Mouse (Mus musculus) neural tube, embryonic 15.5 days (tissue): ENCODE data around the gene Ngfr. TPM values are rescaled to one million over a fixed set of nuclear protein-coding genes. Genes with fewer than 3 reads are reported as not detected.

ENCODE experiments used
- ATAC-seq: fragments of 200-750 bp; cut with Nextera tagmentation; 2 replicates; pipeline ENCODE4 v1.8.0; 2017; ENCODE audit warnings: mild to moderate bottlenecking, moderate TSS enrichment, moderate library complexity; ENCODE audit not compliant: low FRiP score
- H3K27ac ChIP-seq: fragments of 300-500 bp; sonication (generic); replicated peaks from 2 replicates; pipeline ENCODE4 v1.5.1; 2015; ENCODE audit warnings: mild to moderate bottlenecking, inconsistent platforms
- H3K27me3 ChIP-seq: fragments of 300-500 bp; sonication (generic); replicated peaks from 2 replicates; pipeline ENCODE4 v1.6.1; 2015; ENCODE audit warnings: inconsistent platforms
- H3K36me3 ChIP-seq: fragments of 300-500 bp; sonication (generic); 2 replicates; pipeline ENCODE4 v1.6.1; 2015; ENCODE audit warnings: inconsistent platforms
- H3K4me1 ChIP-seq: fragments of 300-500 bp; sonication (generic); 2 replicates; pipeline ENCODE4 v1.6.1; 2015; ENCODE audit warnings: inconsistent platforms
- H3K4me2 ChIP-seq: fragments of 300-500 bp; sonication (generic); 2 replicates; pipeline ENCODE4 v1.6.1; 2015; ENCODE audit warnings: inconsistent platforms, mild to moderate bottlenecking, moderate library complexity
- H3K4me3 ChIP-seq: fragments of 300-500 bp; sonication (generic); replicated peaks from 2 replicates; pipeline ENCODE4 v1.5.1; 2015; ENCODE audit warnings: mild to moderate bottlenecking, inconsistent platforms
- H3K9ac ChIP-seq: fragments of 300-500 bp; sonication (generic); replicated peaks from 2 replicates; pipeline ENCODE4 v1.6.1; 2015; ENCODE audit warnings: mild to moderate bottlenecking, inconsistent platforms
- H3K9me3 ChIP-seq: fragments of 300-500 bp; sonication (generic); replicated peaks from 2 replicates; pipeline ENCODE4 v1.6.1; 2016; ENCODE audit warnings: inconsistent platforms
- WGBS: fragments of 180-500 bp; shearing (Covaris S2); methylation state at CpG from one replicate; pipeline ENCODE4 v1.1.7; 2015; ENCODE audit warnings: mixed read lengths; 5-methylcytosine and 5-hydroxymethylcytosine counted together
- polyA plus RNA-seq: library from polyadenylated mRNA; unstranded; fragments of >200 nt; fragmentation: Nextera tagmentation; extraction: Ambion mirVana; gene quantifications from 2 replicates; pipeline ENCODE4 v1.2.1, GENCODE M21; 2015

Ngfr gene
- polyA plus RNA-seq, 1 experiment from 2014 or later: 69.3 TPM

- ATAC-seq: no peak
- H3K4me3 ChIP-seq: no peak overlapping the region
- WGBS: 26% methylated on average over 13 of the region's 13 CpGs
- H3K4me2 ChIP-seq: no peak overlapping the region
- H3K9me3 ChIP-seq: no peaks in the 10 kb centered on the region
- no peak overlapping the region for H3K9ac ChIP-seq
- H3K27me3 ChIP-seq: peaks cover 18% of the 10 kb centered on the region
- H3K36me3 ChIP-seq: no peaks in the 10 kb centered on the region
- peaks cover 47% of the 10 kb centered on the region for H3K4me1 ChIP-seq
- H3K27ac ChIP-seq: no peak overlapping the region
These were observed 7.2 kb upstream of the Ngfr start for GRCm38 (mm10) chr11:95594686-95595212.

GRCm38 (mm10) chr11:95593501-95593900 lies 6.0 kb upstream of the Ngfr start:
- Histone ChIP-seq H3K9ac (no peak overlapping the region), H3K27ac (no peak overlapping the region), H3K4me2 (no peak overlapping the region), H3K36me3 (no peaks in the 10 kb centered on the region), H3K27me3 (peaks cover 12% of the 10 kb centered on the region), H3K9me3 (no peaks in the 10 kb centered on the region), H3K4me3 (no peak overlapping the region), H3K4me1 (peaks cover 41% of the 10 kb centered on the region)
- no peak for ATAC-seq
- WGBS: 75% methylated on average over 5 of the region's 5 CpGs

- Histone ChIP-seq H3K27me3 (peaks cover 14% of the 10 kb centered on the region), H3K4me2 (no peak overlapping the region), H3K4me1 (peaks cover 34% of the 10 kb centered on the region), H3K36me3 (no peaks in the 10 kb centered on the region), H3K9ac (no peak overlapping the region), H3K4me3 (no peak overlapping the region), H3K27ac (no peak overlapping the region), H3K9me3 (no peaks in the 10 kb centered on the region)
- no peak for ATAC-seq
- WGBS: 100% methylated on average over 1 of the region's 1 CpGs
These were observed 5.2 kb upstream of the Ngfr start for GRCm38 (mm10) chr11:95592691-95593090.

- Histone ChIP-seq H3K4me3 (no peak overlapping the region), H3K9me3 (no peaks in the 10 kb centered on the region), H3K27me3 (peaks cover 32% of the 10 kb centered on the region), H3K4me2 (no peak overlapping the region), H3K9ac (no peak overlapping the region), H3K36me3 (no peaks in the 10 kb centered on the region), H3K4me1 (peaks cover 36% of the 10 kb centered on the region), H3K27ac (no peak overlapping the region)
- 32% methylated on average over 5 of the region's 5 CpGs for WGBS
- ATAC-seq: no peak
These were observed 1.7 kb upstream of the Ngfr start for GRCm38 (mm10) chr11:95589195-95589594.

GRCm38 (mm10) chr11:95586751-95587422 lies 648 bp downstream of the Ngfr start:
- no peaks in the 10 kb centered on the region for H3K36me3 ChIP-seq
- H3K4me3 ChIP-seq: peak overlapping the region; percentile 51
- WGBS: under 1% methylated on average over 27 of the region's 27 CpGs
- H3K9ac ChIP-seq: peak overlapping the region; percentile 59
- H3K4me2 ChIP-seq: peak overlapping the region; percentile 93
- no peaks in the 10 kb centered on the region for H3K9me3 ChIP-seq
- H3K27me3 ChIP-seq: peaks cover 43% of the 10 kb centered on the region
- peak; percentile 43 for ATAC-seq
- H3K27ac ChIP-seq: peak overlapping the region; percentile 72
- peaks cover 43% of the 10 kb centered on the region for H3K4me1 ChIP-seq

GRCm38 (mm10) chr11:95586184-95586583 lies 1.4 kb downstream of the Ngfr start:
- peaks cover 47% of the 10 kb centered on the region for H3K4me1 ChIP-seq
- WGBS: under 1% methylated on average over 25 of the region's 25 CpGs
- ATAC-seq: peak; percentile 29; the same call in 1 of the 2 replicates
- no peaks in the 10 kb centered on the region for H3K36me3 ChIP-seq
- H3K4me3 ChIP-seq: peak overlapping the region; percentile 51
- peaks cover 48% of the 10 kb centered on the region for H3K27me3 ChIP-seq
- H3K9ac ChIP-seq: peak overlapping the region; percentile 59
- peak overlapping the region; percentile 58 for H3K27ac ChIP-seq
- H3K9me3 ChIP-seq: no peaks in the 10 kb centered on the region
- H3K4me2 ChIP-seq: peak overlapping the region; percentile 93

GRCm38 (mm10) chr11:95585684-95586083 lies 1.9 kb downstream of the Ngfr start:
- peaks cover 53% of the 10 kb centered on the region for H3K27me3 ChIP-seq
- no peaks in the 10 kb centered on the region for H3K36me3 ChIP-seq
- ATAC-seq: no peak
- peak overlapping the region; percentile 93 for H3K4me2 ChIP-seq
- 3% methylated on average over 15 of the region's 15 CpGs for WGBS
- H3K9ac ChIP-seq: peak overlapping the region; percentile 59; the same call in 1 of the 2 replicates
- H3K4me1 ChIP-seq: peaks cover 47% of the 10 kb centered on the region
- H3K27ac ChIP-seq: no peak overlapping the region
- no peaks in the 10 kb centered on the region for H3K9me3 ChIP-seq
- H3K4me3 ChIP-seq: peak overlapping the region; percentile 51

GRCm38 (mm10) chr11:95585281-95585680 lies 2.3 kb downstream of the Ngfr start:
- Histone ChIP-seq H3K4me1 (peaks cover 47% of the 10 kb centered on the region), H3K36me3 (no peaks in the 10 kb centered on the region), H3K27me3 (peaks cover 57% of the 10 kb centered on the region), H3K4me3 (peak overlapping the region; percentile 51), H3K9me3 (no peaks in the 10 kb centered on the region), H3K4me2 (peak overlapping the region; percentile 93), H3K9ac (peak overlapping the region; percentile 30), H3K27ac (no peak overlapping the region)
- under 1% methylated on average over 24 of the region's 24 CpGs for WGBS
- ATAC-seq: no peak

- no peak for ATAC-seq
- H3K4me2 ChIP-seq: peak overlapping the region; percentile 93
- peaks cover 51% of the 10 kb centered on the region for H3K4me1 ChIP-seq
- no peaks in the 10 kb centered on the region for H3K36me3 ChIP-seq
- peaks cover 63% of the 10 kb centered on the region for H3K27me3 ChIP-seq
- WGBS: 6% methylated on average over 9 of the region's 9 CpGs
- H3K9me3 ChIP-seq: no peaks in the 10 kb centered on the region
- H3K9ac ChIP-seq: 0 out of 2 replicates have a peak overlapping the region, but pooled peaks have one; percentile 30
- H3K27ac ChIP-seq: no peak overlapping the region
- H3K4me3 ChIP-seq: peak overlapping the region; percentile 51
These were observed 2.9 kb downstream of the Ngfr start for GRCm38 (mm10) chr11:95584651-95585050.

- Histone ChIP-seq H3K27me3 (peaks cover 75% of the 10 kb centered on the region), H3K4me3 (no peak overlapping the region), H3K9ac (no peak overlapping the region), H3K4me2 (no peak overlapping the region), H3K36me3 (no peaks in the 10 kb centered on the region), H3K9me3 (no peaks in the 10 kb centered on the region), H3K4me1 (peaks cover 55% of the 10 kb centered on the region), H3K27ac (no peak overlapping the region)
- ATAC-seq: no peak
- WGBS: 35% methylated on average over 6 of the region's 6 CpGs
These were observed 4.1 kb downstream of the Ngfr start for GRCm38 (mm10) chr11:95583396-95583795.

- Histone ChIP-seq H3K27ac (no peak overlapping the region), H3K27me3 (peaks cover 85% of the 10 kb centered on the region), H3K4me3 (no peak overlapping the region), H3K4me2 (no peak overlapping the region), H3K9me3 (no peaks in the 10 kb centered on the region), H3K9ac (no peak overlapping the region), H3K36me3 (no peaks in the 10 kb centered on the region), H3K4me1 (peaks cover 55% of the 10 kb centered on the region)
- 45% methylated on average over 3 of the region's 3 CpGs for WGBS
- no peak for ATAC-seq
These were observed 5.3 kb downstream of the Ngfr start for GRCm38 (mm10) chr11:95582193-95582592.

GRCm38 (mm10) chr11:95579455-95579854 lies 8.1 kb downstream of the Ngfr start:
- Histone ChIP-seq H3K4me2 (no peak overlapping the region), H3K9ac (no peak overlapping the region), H3K4me1 (peaks cover 37% of the 10 kb centered on the region), H3K27me3 (peaks cover 66% of the 10 kb centered on the region), H3K9me3 (no peaks in the 10 kb centered on the region), H3K36me3 (no peaks in the 10 kb centered on the region), H3K27ac (no peak overlapping the region), H3K4me3 (no peak overlapping the region)
- 15% methylated on average over 6 of the region's 6 CpGs for WGBS
- ATAC-seq: no peak
